Mouse (Mus musculus) limb, embryonic 11.5 days (tissue): ENCODE results near the gene Arhgef16. TPM values are rescaled to one million over a fixed set of nuclear protein-coding genes. Genes with fewer than 3 reads are reported as not detected.

ENCODE experiments used
- ATAC-seq: fragments of 200-750 bp; cut with Nextera tagmentation; 2 replicates; pipeline ENCODE4 v1.8.0; 2017; ENCODE audit warnings: low read depth; ENCODE audit not compliant: insufficient number of reproducible peaks, low FRiP score, low TSS enrichment
- DNase-seq: peaks from one replicate; pipeline ENCODE4 v3.0.0-alpha.2; 2015; ENCODE audit warnings: low spot score
- H3K27ac ChIP-seq: fragments of 300-500 bp; sonication (generic); replicated peaks from 2 replicates; pipeline ENCODE4 v1.5.1; 2014; ENCODE audit warnings: low read depth, mild to moderate bottlenecking, low read length
- H3K27me3 ChIP-seq: fragments of 300-500 bp; sonication (generic); 2 replicates; pipeline ENCODE4 v1.6.1; 2014; ENCODE audit warnings: mild to moderate bottlenecking, low read length, mixed read lengths; ENCODE audit not compliant: control insufficient read depth, insufficient read depth
- H3K36me3 ChIP-seq: fragments of 300-500 bp; sonication (generic); 2 replicates; pipeline ENCODE4 v1.6.1; 2014; ENCODE audit warnings: mild to moderate bottlenecking, low read length, moderate library complexity, mixed read lengths; ENCODE audit not compliant: control insufficient read depth, insufficient read depth
- H3K4me1 ChIP-seq: fragments of 300-500 bp; sonication (generic); 2 replicates; pipeline ENCODE4 v1.6.1; 2014; ENCODE audit warnings: low read length, mixed read lengths; ENCODE audit not compliant: control insufficient read depth, insufficient read depth
- H3K4me2 ChIP-seq: fragments of 300-500 bp; sonication (generic); 2 replicates; pipeline ENCODE4 v1.6.1; 2014; ENCODE audit warnings: low read depth, mild to moderate bottlenecking, moderate library complexity; ENCODE audit not compliant: severe bottlenecking
- H3K4me3 ChIP-seq: fragments of 300-500 bp; sonication (generic); 2 replicates; pipeline ENCODE4 v1.5.1; 2014; ENCODE audit warnings: low read depth, low read length
- H3K9ac ChIP-seq: fragments of 300-500 bp; sonication (generic); 2 replicates; pipeline ENCODE4 v1.6.1; 2014; ENCODE audit warnings: mild to moderate bottlenecking, low read length
- H3K9me3 ChIP-seq: fragments of 300-500 bp; sonication (generic); 2 replicates; pipeline ENCODE4 v1.6.1; 2016; ENCODE audit warnings: low read length; ENCODE audit not compliant: control insufficient read depth
- WGBS: fragments of 180-500 bp; shearing (Covaris S2); extraction: QIAGEN DNeasy Blood & Tissue Kit; methylation state at CpG from one replicate; pipeline ENCODE4 v1.1.7; 2014; 5-methylcytosine and 5-hydroxymethylcytosine counted together
- polyA plus RNA-seq: library from polyadenylated mRNA; unstranded; fragments of >200 nt; fragmentation: Nextera tagmentation; extraction: Ambion mirVana; gene quantifications from 2 replicates; pipeline ENCODE4 v1.2.1, GENCODE M21; 2014

Arhgef16 gene
- polyA plus RNA-seq, 1 experiment from 2014 or later, result 4.2 TPM

GRCm38 (mm10) chr4:154330001-154330400, 28.5 kb upstream of the Arhgef16 start:
- Histone ChIP-seq H3K4me3 (no peak overlapping the region), H3K9ac (no peak overlapping the region), H3K27ac (no peak overlapping the region), H3K4me2 (no peak overlapping the region), H3K9me3 (no peaks in the 10 kb centered on the region), H3K27me3 (no peaks in the 10 kb centered on the region), H3K36me3 (no peaks in the 10 kb centered on the region; the same call in none of the 2 replicates), H3K4me1 (peaks cover 32% of the 10 kb centered on the region)
- ATAC-seq (no peak), DNase-seq (no peak)
- WGBS, result 83% methylated on average over 7 of the region's 7 CpGs

DNA sequence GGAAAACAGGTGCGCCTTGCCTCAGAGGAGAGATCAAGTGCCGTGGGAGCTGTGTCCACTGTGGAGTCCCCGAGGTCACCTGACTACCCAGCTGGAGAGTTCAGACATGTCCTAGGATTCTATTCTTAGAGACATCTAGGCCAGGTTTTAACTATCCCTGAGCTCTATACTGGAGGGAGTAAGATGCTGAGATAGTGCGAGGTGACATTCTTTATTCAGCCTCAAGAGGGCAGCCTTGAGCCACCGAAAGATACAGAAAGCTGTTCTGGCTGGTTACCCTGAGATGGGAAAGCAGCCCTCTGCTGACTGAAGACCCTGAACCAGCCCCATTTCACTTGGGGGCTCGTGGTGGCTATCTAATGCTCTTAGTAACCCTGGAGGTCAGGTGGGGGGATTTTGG, 27.4 kb upstream of the Arhgef16 start:
- Histone ChIP-seq H3K36me3 (no peaks in the 10 kb centered on the region; the same call in none of the 2 replicates), H3K27me3 (no peaks in the 10 kb centered on the region), H3K4me2 (no peak overlapping the region), H3K4me1 (peaks cover 30% of the 10 kb centered on the region), H3K9ac (no peak overlapping the region), H3K9me3 (no peaks in the 10 kb centered on the region), H3K4me3 (no peak overlapping the region), H3K27ac (no peak overlapping the region; the same call in 1 of the 2 replicates)
- DNase-seq (peak; percentile 91), ATAC-seq (no peak)
- 8% methylated on average over 6 of the region's 6 CpGs for WGBS

GRCm38 (mm10) chr4:154328431-154328830, 27.0 kb upstream of the Arhgef16 start:
- Histone ChIP-seq H3K4me2 (no peak overlapping the region), H3K27me3 (no peaks in the 10 kb centered on the region), H3K4me1 (peaks cover 26% of the 10 kb centered on the region), H3K4me3 (no peak overlapping the region), H3K9ac (no peak overlapping the region), H3K9me3 (no peaks in the 10 kb centered on the region), H3K36me3 (peaks cover 1% of the 10 kb centered on the region), H3K27ac (no peak overlapping the region)
- 10% methylated on average over 19 of the region's 20 CpGs for WGBS
- DNase-seq, result no peak
- ATAC-seq, result no peak

GRCm38 (mm10) chr4:154325410-154325809, 23.9 kb upstream of the Arhgef16 start:
- peaks cover 6% of the 10 kb centered on the region for H3K36me3 ChIP-seq
- H3K9ac ChIP-seq, result no peak overlapping the region
- peaks cover 13% of the 10 kb centered on the region for H3K4me1 ChIP-seq
- WGBS, result 67% methylated on average over 4 of the region's 4 CpGs
- H3K4me2 ChIP-seq, result no peak overlapping the region
- no peaks in the 10 kb centered on the region for H3K27me3 ChIP-seq
- ATAC-seq (no peak), DNase-seq (no peak)
- H3K27ac ChIP-seq, result no peak overlapping the region
- no peak overlapping the region for H3K4me3 ChIP-seq
- no peaks in the 10 kb centered on the region for H3K9me3 ChIP-seq

- no peaks in the 10 kb centered on the region for H3K27me3 ChIP-seq
- no peaks in the 10 kb centered on the region for H3K4me1 ChIP-seq
- H3K9ac ChIP-seq, result no peak overlapping the region
- no peak overlapping the region for H3K4me3 ChIP-seq
- DNase-seq (no peak), ATAC-seq (no peak)
- H3K36me3 ChIP-seq, result 0 out of 2 replicates have a peak, but pooled peaks cover 2% of the 10 kb centered on the region
- 76% methylated on average over 11 of the region's 11 CpGs for WGBS
- H3K9me3 ChIP-seq, result no peaks in the 10 kb centered on the region
- H3K4me2 ChIP-seq, result no peak overlapping the region
- 0 out of 2 replicates have a peak overlapping the region, but pooled peaks have one; percentile 26 for H3K27ac ChIP-seq
Measured at GRCm38 (mm10) chr4:154313622-154313967, 12.1 kb upstream of the Arhgef16 start.

DNA sequence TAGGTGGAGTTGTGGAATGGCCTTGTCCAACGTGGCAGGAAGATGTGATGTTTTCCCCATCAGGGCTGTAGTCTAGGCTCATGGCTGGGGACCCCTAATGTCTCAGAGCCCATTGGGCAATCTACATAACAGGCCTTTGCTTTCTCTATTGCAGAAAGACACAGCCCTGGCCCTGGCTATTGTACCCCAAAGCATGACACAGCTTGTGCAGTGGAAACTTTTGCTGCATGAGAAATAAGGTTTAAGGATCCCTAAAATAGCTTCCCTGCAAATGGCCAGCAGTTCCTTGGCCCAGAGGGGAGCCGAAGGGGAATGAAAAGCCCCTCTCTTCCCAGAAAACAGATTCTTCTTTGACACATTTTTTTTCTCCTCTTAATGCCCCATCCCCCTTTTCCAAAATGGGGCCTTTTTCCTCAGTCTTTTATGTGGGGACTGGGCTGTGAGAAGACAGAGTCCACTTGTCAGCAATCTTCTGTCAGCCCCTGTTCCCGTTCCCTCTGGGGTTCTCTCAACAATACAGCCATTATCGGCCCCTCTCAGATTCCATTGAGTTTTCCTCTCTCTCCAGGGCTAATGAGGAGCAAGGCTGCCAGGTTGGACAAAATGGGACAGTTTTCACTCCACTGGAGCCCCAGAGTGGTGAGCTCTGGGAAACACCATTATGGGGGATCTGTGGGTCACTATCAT, 11.6 kb upstream of the Arhgef16 start:
- Histone ChIP-seq H3K4me1 (no peaks in the 10 kb centered on the region), H3K27ac (peak overlapping the region; percentile 68; the same call in 1 of the 2 replicates), H3K36me3 (no peaks in the 10 kb centered on the region), H3K4me2 (no peak overlapping the region), H3K9ac (no peak overlapping the region), H3K27me3 (no peaks in the 10 kb centered on the region), H3K9me3 (no peaks in the 10 kb centered on the region), H3K4me3 (no peak overlapping the region)
- no peak for ATAC-seq
- 58% methylated on average over 4 of the region's 4 CpGs for whole genome bisulfite sequencing
- DNase-seq, result no peak

DNA sequence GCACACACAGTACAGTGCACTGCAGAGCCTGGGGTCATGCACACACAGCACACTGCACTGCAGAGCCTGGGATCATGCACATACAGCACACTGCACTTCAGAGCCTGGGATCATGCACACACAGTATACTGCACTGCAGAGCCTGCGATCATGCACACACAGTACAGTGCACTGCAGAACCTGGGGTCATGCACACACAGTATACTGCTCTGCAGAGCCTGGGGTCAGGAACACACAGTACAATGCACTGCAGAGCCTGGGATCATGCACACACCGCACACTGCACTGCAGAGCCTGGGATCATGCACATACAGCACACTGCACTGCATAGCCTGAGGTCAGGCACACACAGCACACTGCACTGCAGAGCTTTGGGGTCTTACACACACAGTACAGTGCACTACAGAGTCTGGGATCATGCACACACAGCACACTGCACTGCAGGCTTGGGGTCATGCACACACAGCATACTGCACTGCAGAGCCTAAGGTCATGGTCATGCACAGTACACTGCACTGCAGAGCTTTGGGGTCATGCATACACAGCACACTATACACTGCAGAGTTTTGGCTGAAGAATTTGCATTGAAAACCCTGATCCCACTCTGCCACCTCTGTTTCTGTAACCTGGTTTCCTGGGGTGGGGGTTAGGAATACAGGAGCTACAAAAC, 10.8 kb upstream of the Arhgef16 start:
- H3K27ac ChIP-seq, result peak overlapping the region; percentile 68; the same call in 1 of the 2 replicates
- DNase-seq (no peak), ATAC-seq (no peak)
- H3K36me3 ChIP-seq, result no peaks in the 10 kb centered on the region
- H3K4me1 ChIP-seq, result no peaks in the 10 kb centered on the region
- WGBS, result 91% methylated on average over 2 of the region's 2 CpGs
- no peak overlapping the region for H3K4me3 ChIP-seq
- H3K9ac ChIP-seq, result no peak overlapping the region
- H3K4me2 ChIP-seq, result no peak overlapping the region
- no peaks in the 10 kb centered on the region for H3K9me3 ChIP-seq
- no peaks in the 10 kb centered on the region for H3K27me3 ChIP-seq

DNA sequence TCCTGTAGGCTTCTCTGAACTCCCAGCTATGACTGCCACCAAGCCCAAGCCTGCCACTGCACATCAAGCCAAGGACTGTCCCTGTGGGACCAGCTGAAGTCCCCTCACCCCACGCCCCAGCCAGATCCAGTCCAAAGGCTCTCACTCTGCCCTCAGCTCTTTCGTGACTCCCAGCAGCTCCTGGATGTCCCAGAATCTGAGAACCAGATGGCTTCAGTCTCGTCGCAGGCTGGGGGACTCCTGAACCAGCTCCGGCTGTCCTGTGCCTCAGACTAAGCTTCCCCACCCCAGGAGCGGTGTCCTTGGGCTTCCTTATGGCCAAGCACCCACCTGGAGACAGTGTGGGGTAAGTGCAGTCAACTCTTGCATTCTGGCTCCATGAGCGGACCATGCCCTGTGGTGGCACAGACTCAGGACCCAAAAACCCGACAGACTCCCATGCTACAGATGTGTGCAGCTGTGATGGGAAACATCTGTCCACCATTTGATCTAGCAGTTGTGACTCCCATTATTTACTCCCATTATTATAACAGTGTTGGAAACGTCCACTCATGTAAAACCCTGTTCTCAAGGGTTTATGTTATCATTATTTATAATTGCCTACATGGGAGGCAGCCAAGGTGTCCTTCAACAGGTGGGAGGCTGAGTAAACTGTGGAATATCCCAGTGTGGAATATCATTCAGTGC, 9.2 kb upstream of the Arhgef16 start:
- DNase-seq (no peak), ATAC-seq (no peak)
- no peak overlapping the region for H3K4me2 ChIP-seq
- no peaks in the 10 kb centered on the region for H3K27me3 ChIP-seq
- H3K27ac ChIP-seq, result no peak overlapping the region
- no peaks in the 10 kb centered on the region for H3K4me1 ChIP-seq
- H3K9me3 ChIP-seq, result no peaks in the 10 kb centered on the region
- H3K9ac ChIP-seq, result no peak overlapping the region
- no peaks in the 10 kb centered on the region for H3K36me3 ChIP-seq
- WGBS, result 71% methylated on average over 9 of the region's 9 CpGs
- no peak overlapping the region for H3K4me3 ChIP-seq
